Mouse (Mus musculus) kidney, adult 9 months (tissue): ENCODE measurements around the gene Snd1.

Experiments
- DNase-seq: peaks from one replicate; pipeline ENCODE4 v3.0.0; 2022

Snd1 gene

GRCm38 (mm10) chr6:28474839-28475238 lies at the start of gene Snd1:
Gene Snd1 (plus strand): TSS chr6:28475139.
- no peak for DNase-seq

GRCm38 (mm10) chr6:28427096-28427839 lies 47.7 kb upstream of the Snd1 start, which contains the start of gene Fscn3:
Gene Fscn3 (plus strand): TSS chr6:28427789.
- DNase-seq = peak; percentile 56

- DNase-seq = no peak
Measured at GRCm38 (mm10) chr6:28428290-28428689, 46.6 kb upstream of the Snd1 start, which contains the start of gene Gcc1. Gene Gcc1 (minus strand): TSS chr6:28428390.

GRCm38 (mm10) chr6:28429870-28430269 lies 45.1 kb upstream of the Snd1 start:
- DNase-seq = no peak

GRCm38 (mm10) chr6:28430795-28431537 lies 44.0 kb upstream of the Snd1 start:
- DNase-seq = no peak

GRCm38 (mm10) chr6:28431538-28431855 lies 43.4 kb upstream of the Snd1 start:
- DNase-seq = no peak

- no peak for DNase-seq
Measured at GRCm38 (mm10) chr6:28447937-28448336, 27.0 kb upstream of the Snd1 start.

GRCm38 (mm10) chr6:28449253-28449652 lies 25.7 kb upstream of the Snd1 start, which contains the start of gene Pax4:
Gene Pax4 (minus strand): TSS chr6:28449353.
- DNase-seq = no peak

- DNase-seq = no peak
Measured at GRCm38 (mm10) chr6:28450481-28450880, 24.5 kb upstream of the Snd1 start.

- DNase-seq = no peak
Measured at GRCm38 (mm10) chr6:28450977-28451376, 24.0 kb upstream of the Snd1 start.

GRCm38 (mm10) chr6:28459221-28459668 lies 15.7 kb upstream of the Snd1 start:
- DNase-seq = no peak

- DNase-seq = peak; percentile 79
Measured at GRCm38 (mm10) chr6:28460534-28460933, 14.4 kb upstream of the Snd1 start.

GRCm38 (mm10) chr6:28464630-28465029 lies 10.3 kb upstream of the Snd1 start:
- no peak for DNase-seq

GRCm38 (mm10) chr6:28470017-28470602 lies 4.8 kb upstream of the Snd1 start:
- peak; percentile 49 for DNase-seq

- no peak for DNase-seq
Measured at GRCm38 (mm10) chr6:28470621-28471020, 4.3 kb upstream of the Snd1 start.

GRCm38 (mm10) chr6:28471284-28472035 lies 3.5 kb upstream of the Snd1 start:
- no peak for DNase-seq

GRCm38 (mm10) chr6:28474211-28474610 lies 728 bp upstream of the Snd1 start:
- no peak for DNase-seq

- DNase-seq = peak; percentile 100
Measured at GRCm38 (mm10) chr6:28479865-28480751, 5.2 kb downstream of the Snd1 start.

GRCm38 (mm10) chr6:28480752-28481492 lies 6.0 kb downstream of the Snd1 start:
- peak; percentile 55 for DNase-seq

GRCm38 (mm10) chr6:28482711-28483315 lies 7.9 kb downstream of the Snd1 start:
- DNase-seq = no peak

GRCm38 (mm10) chr6:28486008-28486407 lies 11.1 kb downstream of the Snd1 start:
- DNase-seq = no peak
